Mouse (Mus musculus) left cerebral cortex, adult 9 months (tissue): ENCODE data around the gene Bmp4.

Experiments
- DNase-seq, 2 experiments: peaks; one replicate each; pipeline ENCODE4 v3.0.0; 2022; ENCODE audit warnings: low spot score in 2 of 2

Bmp4 gene

DNA sequence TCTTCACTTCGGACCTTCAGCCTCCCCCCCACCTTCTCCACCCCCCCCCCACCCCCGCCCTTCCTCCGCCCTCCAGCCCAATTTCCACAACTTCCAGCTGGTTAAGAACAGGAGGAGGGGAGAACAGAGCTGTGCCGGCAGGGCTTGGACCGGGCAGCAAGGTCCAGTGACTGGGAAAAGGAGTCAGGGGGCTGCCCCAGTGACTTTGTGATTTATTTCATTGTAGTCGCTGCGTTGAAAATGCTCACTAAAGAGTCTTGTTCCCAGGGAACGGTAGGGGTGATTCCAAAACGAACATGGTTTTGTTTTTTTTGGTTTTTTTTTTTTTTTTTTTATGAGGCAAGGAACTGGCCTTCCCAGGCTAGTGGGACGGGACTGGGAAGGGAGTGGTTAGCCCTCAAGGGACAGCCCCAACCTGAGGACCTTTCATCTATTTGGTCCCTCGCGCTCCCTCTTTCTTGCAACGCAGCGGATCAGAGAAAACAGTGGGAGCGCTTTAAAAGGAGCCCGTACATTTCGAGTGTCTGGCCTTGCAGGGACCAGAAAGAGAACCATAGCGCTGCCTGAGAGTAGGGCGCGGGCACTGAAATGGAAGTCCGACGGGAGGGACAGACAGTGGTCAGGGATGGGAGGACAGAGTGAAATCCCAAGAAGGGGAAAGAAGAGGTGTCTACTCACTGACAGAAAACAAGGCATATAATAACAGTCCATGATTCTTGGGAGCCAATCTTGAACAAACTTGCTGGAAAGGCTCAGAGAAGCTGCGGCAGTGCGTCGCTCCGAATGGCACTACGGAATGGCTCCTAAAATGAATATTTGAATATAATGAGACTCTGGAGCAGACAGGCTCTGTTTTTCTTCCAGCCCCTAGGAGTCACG is 3.8 kb downstream of the Bmp4 start:
- DNase-seq: no peak

DNA sequence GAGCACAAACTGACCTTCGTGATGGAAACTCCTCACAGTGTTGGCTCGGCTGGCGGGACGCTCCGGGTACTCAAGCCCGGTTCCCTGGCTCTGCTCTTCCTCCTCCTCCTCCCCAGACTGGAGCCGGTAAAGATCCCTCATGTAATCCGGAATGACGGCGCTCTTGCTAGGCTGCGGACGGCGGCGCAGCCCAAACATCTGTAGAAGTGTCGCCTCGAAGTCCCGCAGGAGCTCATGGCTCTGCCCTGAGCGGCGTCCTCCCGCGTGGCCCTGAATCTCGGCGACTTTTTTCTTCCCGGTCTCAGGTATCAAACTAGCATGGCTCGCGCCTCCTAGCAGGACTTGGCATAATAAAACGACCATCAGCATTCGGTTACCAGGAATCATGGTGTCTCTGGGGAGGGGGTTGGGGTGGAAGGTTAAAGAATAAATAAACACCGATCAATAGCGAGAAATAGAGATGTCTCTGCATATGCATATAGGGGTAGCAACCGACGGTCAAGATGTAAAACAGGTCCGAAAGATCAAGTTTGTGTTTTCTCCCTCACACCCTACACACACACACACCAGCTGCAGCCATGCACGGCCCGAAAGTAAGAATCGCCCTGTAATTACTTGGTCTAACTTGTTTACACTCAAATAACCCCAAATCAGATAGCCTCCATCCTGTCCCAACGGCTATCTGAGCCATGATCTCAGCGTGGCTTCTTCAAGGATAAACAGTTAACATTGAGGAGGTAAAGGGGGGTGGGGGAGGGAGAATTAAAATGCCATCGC is 4.6 kb downstream of the Bmp4 start:
- no peak for DNase-seq

DNA sequence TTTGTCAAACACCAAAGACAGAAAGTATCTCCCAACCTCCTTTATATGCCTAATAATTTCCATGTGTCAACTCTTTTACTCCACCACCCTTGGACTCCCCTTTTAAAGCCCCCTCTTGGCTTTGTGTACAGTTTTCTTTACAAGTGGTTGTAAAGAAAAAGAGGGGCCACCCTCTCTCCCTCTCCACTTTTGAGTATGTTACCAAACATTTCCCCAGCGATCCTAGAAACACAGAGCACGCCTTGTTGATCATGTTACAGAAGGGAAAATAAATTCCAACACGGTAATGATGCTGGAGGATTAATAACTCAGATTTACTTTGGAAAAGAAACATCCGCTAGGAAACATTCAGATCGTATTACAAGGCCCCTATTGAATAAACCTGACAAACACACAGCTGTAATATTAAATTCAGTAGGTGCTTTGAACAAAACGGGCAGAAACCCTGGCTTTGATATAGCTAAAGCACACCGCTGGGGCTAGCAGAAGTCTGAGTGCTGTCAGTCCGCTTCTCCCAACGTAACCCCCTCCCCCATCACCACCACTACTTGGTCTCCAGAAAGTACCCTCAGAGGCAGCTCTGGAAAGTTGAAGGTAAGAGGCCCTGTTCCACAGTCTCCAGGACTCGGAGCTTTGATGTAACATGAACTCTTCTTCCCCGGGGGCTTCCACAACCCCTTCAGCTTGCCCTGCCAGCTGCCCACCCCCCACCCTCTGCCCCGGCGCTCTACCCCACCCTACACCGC is 5.3 kb downstream of the Bmp4 start:
- no peak for DNase-seq

DNA sequence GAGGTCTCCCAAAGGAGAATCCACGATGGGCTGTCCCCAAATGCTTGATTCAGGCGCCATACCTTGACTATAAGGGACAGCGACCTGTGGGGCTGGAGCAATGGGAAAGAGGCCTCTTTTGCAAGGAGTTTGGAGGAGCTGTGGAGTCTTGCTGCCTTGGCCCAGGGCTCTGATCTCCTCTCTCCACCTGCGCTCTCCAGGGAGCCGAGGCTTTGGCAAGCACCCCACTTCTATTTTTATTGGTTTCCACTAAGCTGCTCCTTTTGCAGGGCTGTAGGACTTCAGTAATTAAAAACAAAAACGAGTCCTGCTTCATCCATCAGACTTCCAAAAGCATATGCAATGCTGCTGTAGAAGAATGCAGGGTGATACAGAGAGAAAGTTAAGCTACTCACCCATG is 9.0 kb downstream of the Bmp4 start:
- no peak for DNase-seq

DNA sequence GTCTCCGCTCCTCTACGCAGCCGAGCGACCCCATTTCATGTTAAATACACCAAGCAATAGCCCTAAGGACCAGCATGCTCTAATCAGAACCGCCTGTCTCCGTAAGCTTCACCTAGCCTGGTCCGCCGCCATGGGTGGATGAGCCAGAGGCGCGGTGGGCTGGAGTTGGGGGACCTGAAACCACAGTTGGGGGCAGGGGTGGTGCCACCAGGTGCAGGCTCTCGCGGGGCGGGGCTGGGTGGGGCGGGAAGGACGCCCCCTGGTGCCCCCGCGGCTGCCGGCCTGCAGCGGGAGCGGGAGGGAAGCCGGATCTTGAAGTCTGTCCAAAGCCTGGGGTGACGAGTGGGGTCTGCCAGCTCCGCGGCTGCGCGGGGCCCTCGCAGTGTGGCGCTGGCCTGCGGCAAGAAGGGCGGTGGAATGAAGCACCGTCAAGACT is 10.2 kb downstream of the Bmp4 start:
- DNase-seq: no peak

DNA sequence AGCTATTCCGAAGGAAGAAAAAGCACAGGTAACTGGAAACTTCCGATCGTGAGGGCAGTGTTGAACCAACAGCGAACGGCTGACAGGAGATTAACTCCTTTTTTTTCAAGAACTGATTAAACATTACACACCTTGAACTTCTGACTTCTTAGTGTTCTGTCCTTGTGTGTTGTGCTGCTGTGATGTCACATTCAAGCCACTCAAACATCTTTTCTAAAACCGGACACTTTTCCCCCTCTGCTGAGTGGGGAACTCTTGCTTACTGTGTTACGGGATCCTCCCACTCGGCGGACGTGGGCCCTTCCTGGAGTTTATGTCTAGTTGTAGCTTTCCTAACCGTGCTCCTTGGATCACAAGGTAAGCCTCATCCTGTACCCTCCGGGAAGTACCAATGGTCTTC is 11.2 kb downstream of the Bmp4 start, which contains the start of gene Gm15217:
Gm15217 (plus strand) TSS at position 130 of the 400 bp plus-strand sequence.
- DNase-seq: no peak

DNA sequence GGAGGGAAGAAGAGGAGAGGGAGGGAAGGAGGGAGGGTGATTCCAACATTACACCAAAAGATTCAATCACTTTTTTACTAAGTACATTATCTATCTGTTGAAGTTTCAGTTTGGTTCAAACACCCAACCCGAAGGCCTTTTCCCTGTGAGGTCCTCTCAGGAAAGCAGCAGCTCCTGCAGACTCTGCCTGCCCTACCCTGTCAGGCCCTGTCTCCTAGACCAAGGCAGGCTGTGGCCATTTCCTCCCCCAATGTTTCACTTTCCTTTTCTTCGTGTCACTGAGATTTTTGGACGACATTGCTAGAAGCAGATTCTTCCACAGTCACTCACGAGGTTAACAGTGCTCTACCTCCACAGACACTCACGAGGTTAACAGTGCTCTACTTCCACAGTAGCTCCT is 14.7 kb downstream of the Bmp4 start:
- no peak for DNase-seq

DNA sequence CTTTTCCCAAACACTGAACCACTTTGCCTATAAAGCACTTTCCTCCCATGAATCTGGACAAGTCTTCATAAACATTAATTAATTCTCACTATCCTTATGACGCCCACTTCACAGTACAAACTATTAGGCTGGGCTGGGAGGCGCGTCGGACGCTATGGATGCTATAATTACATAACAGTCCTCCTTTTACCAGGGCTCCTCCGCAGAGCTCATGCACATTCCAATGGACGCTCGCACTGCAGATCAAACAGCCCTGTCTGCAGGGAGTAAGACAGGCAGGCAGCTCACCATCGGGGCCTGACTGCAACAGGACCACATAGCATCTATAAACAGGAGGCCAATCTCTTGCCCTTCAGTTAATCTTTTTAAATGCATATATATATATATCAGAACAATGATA is 18.0 kb downstream of the Bmp4 start:
- DNase-seq: no peak

DNA sequence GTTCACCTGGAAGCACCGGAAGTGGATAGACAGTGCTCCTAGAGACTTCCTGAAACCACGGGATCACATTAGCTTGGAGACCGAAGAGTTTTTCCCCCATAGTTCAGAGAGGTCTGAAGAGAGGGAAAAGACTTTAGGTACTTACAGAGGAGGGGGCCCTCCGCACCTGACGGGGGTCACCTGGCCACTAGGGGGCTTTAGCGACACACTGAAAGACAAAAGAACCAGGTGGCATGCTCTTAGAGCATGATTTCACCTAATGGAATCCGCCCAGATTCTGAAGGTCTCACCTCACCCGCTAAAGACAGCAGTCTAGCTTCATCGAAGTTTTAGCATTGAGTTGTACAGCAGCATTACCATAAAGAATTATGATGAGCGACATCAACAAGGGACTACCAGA is 27.3 kb downstream of the Bmp4 start:
- DNase-seq: no peak

DNA sequence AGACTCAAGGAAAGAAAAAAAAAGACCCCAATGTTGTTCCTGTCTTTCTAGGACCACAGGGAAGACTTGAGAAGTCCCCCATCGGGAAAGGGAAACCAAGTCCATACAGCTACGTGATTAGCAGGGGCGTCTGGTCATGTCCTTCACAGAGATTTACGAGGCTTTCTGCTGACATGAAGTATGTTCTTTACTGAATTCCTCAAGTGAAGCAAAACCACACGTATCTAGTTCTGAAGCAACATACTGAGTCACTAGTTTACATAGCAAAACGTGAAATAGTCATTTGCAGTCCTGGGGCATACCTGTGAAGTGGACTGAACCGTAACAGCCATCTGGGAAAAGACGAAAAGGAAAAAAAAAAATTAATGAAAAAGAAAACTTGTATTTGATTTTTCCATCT is 32.8 kb downstream of the Bmp4 start:
- DNase-seq: no peak

DNA sequence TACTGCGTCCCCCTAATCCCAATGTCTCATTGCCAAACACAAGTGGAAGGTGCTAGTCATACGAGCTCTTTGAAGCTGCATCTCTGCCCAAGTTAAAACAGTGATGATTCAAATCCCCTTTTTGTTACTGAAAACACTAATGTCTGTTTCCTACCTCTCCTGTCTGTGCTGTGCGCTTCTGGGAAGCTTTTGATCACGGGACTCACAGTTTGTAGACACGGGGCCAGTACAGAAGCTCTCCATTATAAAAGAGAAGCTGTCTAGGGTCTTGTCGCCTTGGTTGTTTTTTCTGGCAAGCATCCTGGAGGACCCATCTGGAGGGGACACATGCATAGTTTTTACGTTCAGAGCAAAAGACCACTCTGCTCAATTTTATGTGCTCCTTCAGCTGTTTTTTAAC is 33.2 kb downstream of the Bmp4 start:
- DNase-seq: no peak

DNA sequence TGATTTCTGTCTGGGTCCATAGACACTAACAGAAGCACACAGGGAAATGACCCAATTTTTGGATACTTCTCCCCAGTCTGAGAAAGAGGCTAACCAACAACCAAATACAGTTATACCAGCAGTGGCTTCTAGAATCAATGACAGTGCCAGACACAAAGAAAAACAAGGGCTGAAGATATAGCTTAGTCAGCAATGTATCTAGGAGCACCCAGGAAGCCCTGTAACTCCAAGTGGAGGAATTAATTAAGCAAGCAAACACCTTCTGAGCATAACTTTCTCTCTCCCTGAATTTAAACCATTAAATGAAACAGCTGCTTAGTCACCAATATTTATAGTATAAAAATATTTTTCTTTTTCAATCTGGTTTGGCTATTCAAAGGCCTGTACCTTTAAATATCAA is 45.7 kb downstream of the Bmp4 start:
- no peak for DNase-seq

DNA sequence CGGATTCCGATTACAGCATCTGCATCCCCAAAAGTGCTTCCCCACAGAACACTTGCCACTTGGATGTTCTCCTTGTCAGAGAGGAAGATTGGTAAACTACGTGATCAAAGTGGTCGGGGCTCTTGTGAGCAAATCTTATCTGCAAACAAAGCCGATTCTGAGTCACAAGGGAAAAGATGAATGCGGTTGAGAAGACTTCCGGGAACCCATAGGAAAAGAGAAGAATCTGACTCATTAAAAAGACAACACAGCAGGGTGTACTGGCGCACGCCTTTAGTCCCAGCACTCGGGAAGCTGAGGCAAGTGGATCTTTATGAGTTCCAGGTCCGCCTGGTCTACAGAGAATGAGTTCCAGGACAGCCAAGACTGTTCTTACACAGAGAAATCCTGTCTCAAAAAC is 51.7 kb downstream of the Bmp4 start:
- no peak for DNase-seq
